Mouse (Mus musculus): ENCODE measurements around the gene Plekha8.

Gene Plekha8

GRCm38 (mm10) chr6:54586911-54587310 lies 8.0 kb upstream of the Plekha8 start:
- DNase-seq (ENCODE audit: low spot score), result no peak

- no peak for DNase-seq (ENCODE audit: low spot score)
These were observed 7.2 kb upstream of the Plekha8 start for GRCm38 (mm10) chr6:54587683-54588082.

GRCm38 (mm10) chr6:54588212-54588611 lies 6.7 kb upstream of the Plekha8 start:
- DNase-seq (ENCODE audit: low spot score), result no peak

GRCm38 (mm10) chr6:54590691-54591090 lies 4.2 kb upstream of the Plekha8 start:
- DNase-seq (ENCODE audit: low spot score), result no peak

- DNase-seq (ENCODE audit: low spot score), result no peak
These were observed 3.1 kb upstream of the Plekha8 start for GRCm38 (mm10) chr6:54591778-54592177.

- DNase-seq (ENCODE audit: low spot score), result peak; percentile 88
These were observed 1.9 kb upstream of the Plekha8 start for GRCm38 (mm10) chr6:54592938-54593535.

- no peak for DNase-seq (ENCODE audit: low spot score)
These were observed 994 bp upstream of the Plekha8 start for GRCm38 (mm10) chr6:54593766-54594468.

GRCm38 (mm10) chr6:54595330-54595878 lies 493 bp downstream of the Plekha8 start:
- DNase-seq (ENCODE audit: low spot score), result no peak

- DNase-seq (ENCODE audit: low spot score), result no peak
These were observed 2.3 kb downstream of the Plekha8 start, which contains the start of gene Fkbp14 for GRCm38 (mm10) chr6:54597208-54597607. Fkbp14 (minus strand) TSS chr6:54597308.

- no peak for DNase-seq (ENCODE audit: low spot score)
These were observed 2.8 kb downstream of the Plekha8 start for GRCm38 (mm10) chr6:54597711-54598110.

- DNase-seq (ENCODE audit: low spot score), result no peak
These were observed 5.9 kb downstream of the Plekha8 start for GRCm38 (mm10) chr6:54600681-54601347.

GRCm38 (mm10) chr6:54602891-54603290 lies 8.0 kb downstream of the Plekha8 start:
- DNase-seq (ENCODE audit: low spot score), result no peak

- DNase-seq (ENCODE audit: low spot score), result no peak
These were observed 9.2 kb downstream of the Plekha8 start for GRCm38 (mm10) chr6:54604001-54604715.

- DNase-seq (ENCODE audit: low spot score), result no peak
These were observed 11.3 kb downstream of the Plekha8 start for GRCm38 (mm10) chr6:54606241-54606640.

- no peak for DNase-seq (ENCODE audit: low spot score)
These were observed 22.5 kb downstream of the Plekha8 start for GRCm38 (mm10) chr6:54617363-54617762.

- no peak for DNase-seq (ENCODE audit: low spot score)
These were observed 24.6 kb downstream of the Plekha8 start for GRCm38 (mm10) chr6:54619530-54619929.

GRCm38 (mm10) chr6:54620357-54620756 lies 25.4 kb downstream of the Plekha8 start:
- no peak for DNase-seq (ENCODE audit: low spot score)

- DNase-seq (ENCODE audit: low spot score), result no peak
These were observed 33.5 kb downstream of the Plekha8 start for GRCm38 (mm10) chr6:54628381-54628780.

- DNase-seq (ENCODE audit: low spot score), result no peak
These were observed 34.8 kb downstream of the Plekha8 start for GRCm38 (mm10) chr6:54629734-54630133.

- DNase-seq (ENCODE audit: low spot score), result no peak
These were observed 36.6 kb downstream of the Plekha8 start for GRCm38 (mm10) chr6:54631462-54631861.

GRCm38 (mm10) chr6:54639877-54640276 lies 45.0 kb downstream of the Plekha8 start:
- DNase-seq (ENCODE audit: low spot score), result no peak

GRCm38 (mm10) chr6:54641953-54642352 lies 47.0 kb downstream of the Plekha8 start:
- no peak for DNase-seq (ENCODE audit: low spot score)

Measured in MN1 (cell line).